ENCODE assay signal across 10 mouse cellular contexts in genomic region chr6:34156841-34157748, GRCm38 (mm10). TPM values are rescaled to one million over a fixed set of nuclear protein-coding genes. Genes with fewer than 3 reads are reported as not detected.
A peak's percentile ranks its signal among the peaks of the same experiment; 100 is the strongest.
DNase-seq lines count a peak whose midpoint lies in the region; ATAC-seq lines count a peak whose summit lies in the region.
"Had no signal": no experiment of that assay in that cellular context is flagged by ENCODE, and none has a peak within 500 bp of the region (broad histone marks: within the 10 kb centered on the region; RNA-seq: fewer than 3 reads in every experiment).

No protein-coding gene starts in this region.

- no peaks in the 10 kb centered on the region for H3K9me3 ChIP-seq in heart, embryonic 10.5 days
- no peaks in the 10 kb centered on the region for H3K9me3 ChIP-seq in lung, embryonic 16.5 days (ENCODE audit: control insufficient read depth, low read length)
- no peaks in the 10 kb centered on the region for H3K9me3 ChIP-seq in erythroblast, embryonic 14.5 days (ENCODE audit: control insufficient read depth, low read length)
- H3K9me3 ChIP-seq: neural tube, embryonic 12.5 days had no signal

- H3K36me3 ChIP-seq in heart, embryonic 10.5 days: peaks cover 50% of the 10 kb centered on the region
- peaks cover 15% of the 10 kb centered on the region for H3K36me3 ChIP-seq in lung, embryonic 16.5 days (ENCODE audit: control insufficient read depth, insufficient read depth, low read length)
- H3K36me3 ChIP-seq in erythroblast, embryonic 14.5 days (ENCODE audit: control insufficient read depth): peaks cover 56% of the 10 kb centered on the region

- no peak overlapping the region for H3K9ac ChIP-seq in lung, embryonic 16.5 days (ENCODE audit: low read length)
- H3K9ac ChIP-seq: neural tube, embryonic 12.5 days had no signal

- 74% methylated on average over 14 of the region's 14 CpGs for WGBS in heart, embryonic 10.5 days
- 72% methylated on average over 14 of the region's 14 CpGs for WGBS in lung, embryonic 16.5 days

- intact Hi-C loops in heart, postnatal 10 days (cut with DNase I): no loop called here

- peaks cover 54% of the 10 kb centered on the region for H3K4me1 ChIP-seq in heart, embryonic 10.5 days
- H3K4me1 ChIP-seq in lung, embryonic 16.5 days (replicated peaks; ENCODE audit: control insufficient read depth, insufficient read depth, low read length): peaks cover 63% of the 10 kb centered on the region
- peaks cover 59% of the 10 kb centered on the region for H3K4me1 ChIP-seq in erythroblast, embryonic 14.5 days (ENCODE audit: control insufficient read depth)

- ATAC-seq in lung, embryonic 16.5 days (ENCODE audit: low read depth): no peak

- DNase-seq in heart, embryonic 10.5 days (ENCODE audit: low spot score): peak; percentile 89
- no peak for DNase-seq in heart, postnatal 10 days
- no peak for DNase-seq in lung, postnatal 10 days
- DNase-seq in spleen, postnatal 36 days (ENCODE audit: low spot score in 2 of 2): peak; percentile 29 to 56
- no peak for DNase-seq in layer of hippocampus, postnatal 25 days (ENCODE audit: extremely low spot score in 1 of 2, low spot score in 1 of 2)
- DNase-seq in layer of hippocampus, adult 8-10 months (ENCODE audit: low spot score in 2 of 2): no peak
- DNase-seq: right cerebral cortex, postnatal 4 days had no signal

- peak overlapping the region; percentile 42; the same call in 1 of the 2 replicates for H3K27ac ChIP-seq in heart, embryonic 10.5 days
- peak overlapping the region; percentile 42 for H3K27ac ChIP-seq in lung, embryonic 16.5 days (ENCODE audit: low read length)
- H3K27ac ChIP-seq: neural tube, embryonic 12.5 days had no signal

- no peaks in the 10 kb centered on the region for H3K27me3 ChIP-seq in heart, embryonic 10.5 days (ENCODE audit: insufficient read depth, poor library complexity, severe bottlenecking)
- no peaks in the 10 kb centered on the region for H3K27me3 ChIP-seq in lung, embryonic 16.5 days (ENCODE audit: control insufficient read depth, insufficient read depth, low read depth, low read length)
- no peaks in the 10 kb centered on the region for H3K27me3 ChIP-seq in erythroblast, embryonic 14.5 days (ENCODE audit: control insufficient read depth)
- H3K27me3 ChIP-seq: neural tube, embryonic 12.5 days had no signal

- H3K4me2 ChIP-seq in lung, embryonic 16.5 days (ENCODE audit: low read depth, low read length): no peak overlapping the region
- H3K4me2 ChIP-seq: neural tube, embryonic 12.5 days had no signal

- no peak overlapping the region for H3K4me3 ChIP-seq in heart, embryonic 10.5 days
- H3K4me3 ChIP-seq in lung, embryonic 16.5 days (ENCODE audit: low read length): no peak overlapping the region
- H3K4me3 ChIP-seq in erythroblast, embryonic 14.5 days (replicated peaks): peak overlapping the region; percentile 38
- H3K4me3 ChIP-seq: neural tube, embryonic 12.5 days had no signal

RNA-seq across cellular contexts. Expression of gene Slc35b4, which starts 19.8 kb away (rescaled TPM):
- polyA plus RNA-seq in heart, embryonic 10.5 days (2016; fragmentation: Nextera tagmentation; extraction: Ambion mirVana): 43.2 and 46.3 TPM in 2 replicates
- total RNA-seq in heart, postnatal 10 days (2021): 10 to 100 TPM; 12.1 to 15.1 TPM
- 58.7 and 60.1 TPM in 2 replicates for polyA plus RNA-seq in lung, embryonic 16.5 days (2015; fragmentation: Nextera tagmentation; extraction: Ambion mirVana)
- 0.08 and 0.10 TPM in 2 replicates for polyA plus RNA-seq in erythroblast, embryonic 14.5 days (2012)
- 10 to 100 TPM; 55.2 to 58.2 TPM for total RNA-seq in layer of hippocampus, postnatal 25 days (2021)
- total RNA-seq in layer of hippocampus, adult 8-10 months (2022): 10 to 100 TPM; 58.5 to 67.9 (median 66.1) TPM

Comparison
In these comparisons a context has a peak if more than half of its experiments do, and no peak if none do; other contexts are left out.
1. DNase-seq: peak in heart, embryonic 10.5 days (single experiment) and spleen, postnatal 36 days (2 of 2); none in heart, postnatal 10 days (0 of 2), lung, postnatal 10 days (single experiment), layer of hippocampus, postnatal 25 days (0 of 2) and layer of hippocampus, adult 8-10 months (0 of 2).